Mouse (Mus musculus): Measurements from ENCODE around the gene Trim26. TPM values are rescaled to one million over a fixed set of nuclear protein-coding genes. Genes with fewer than 3 reads are reported as not detected.
"Not testable (repeated sequence)": the region's sequence is repeated elsewhere in the genome, so short reads cannot be mapped to it uniquely, and the experiment has no call there.

The Trim26 gene
- 27.4 and 32.2 TPM in 2 replicates for polyA plus RNA-seq (2015; fragmentation: Nextera tagmentation; extraction: Ambion mirVana)

DNA sequence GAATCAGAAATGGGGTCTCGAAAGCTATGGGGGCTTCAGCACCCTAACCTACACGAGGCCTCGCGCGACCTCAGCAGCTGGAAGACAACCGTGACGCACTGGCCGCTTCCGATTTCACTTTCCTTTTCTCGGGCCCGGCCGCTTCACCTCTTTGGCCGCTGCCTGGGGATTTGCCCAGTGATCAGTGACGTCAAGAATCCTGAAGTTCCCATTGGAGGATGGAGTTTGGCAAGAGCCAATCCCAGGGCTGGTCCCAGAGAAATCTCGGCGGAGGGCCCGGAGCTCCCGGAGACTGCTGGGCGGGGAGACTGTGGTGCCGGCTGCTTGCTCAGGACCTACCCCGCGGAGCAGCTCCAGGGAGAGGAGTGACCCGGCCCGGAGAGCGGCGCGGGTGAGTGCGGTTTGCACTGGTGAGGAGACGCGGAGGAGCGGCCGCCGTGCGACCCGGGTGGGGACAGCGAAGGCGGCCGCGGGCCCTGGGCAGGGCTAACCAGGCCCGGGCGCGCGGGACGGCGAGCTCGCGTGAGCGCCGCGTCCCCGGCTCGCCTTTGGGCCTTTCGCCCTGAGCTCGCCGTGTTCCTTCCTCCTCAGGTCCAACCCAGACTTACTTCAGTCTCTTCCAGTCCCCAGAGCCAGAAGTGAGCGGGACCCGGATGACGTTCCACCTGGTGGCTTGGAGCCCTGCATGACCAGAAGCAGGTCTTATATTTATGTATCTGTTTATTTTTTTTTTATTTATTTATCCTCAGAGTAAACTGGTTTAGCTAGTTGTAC lies at the start of gene Trim26:
Gene Trim26, plus strand, starts transcription at position 261 of the 774 bp plus-strand sequence.
- Histone ChIP-seq H3K4me3 (ENCODE audit: low read depth, low read length) (peak within 1 kb of the TSS; percentile 56), H3K4me1 (replicated peaks; ENCODE audit: control insufficient read depth, insufficient read depth, low read length) (0 out of 2 replicates have a peak, but pooled peaks cover 3% of the 10 kb centered on the region), H3K9ac (ENCODE audit: low read depth, low read length) (peak within 1 kb of the TSS; percentile 63), H3K4me2 (replicated peaks; ENCODE audit: low read depth) (peak within 1 kb of the TSS; percentile 71), H3K27me3 (replicated peaks; ENCODE audit: control insufficient read depth, insufficient read depth, low read length) (no peaks in the 10 kb centered on the region), H3K36me3 (ENCODE audit: control insufficient read depth, insufficient read depth) (0 out of 2 replicates have a peak, but pooled peaks cover 4% of the 10 kb centered on the region), H3K9me3 (ENCODE audit: control insufficient read depth) (no peaks in the 10 kb centered on the region), H3K27ac (ENCODE audit: low read depth, low read length) (peak within 1 kb of the TSS; percentile 97)
- no peak for TF ChIP-seq CTCF (IDR thresholded peaks at IDR 0.05; ENCODE audit: low read depth)
- peak; percentile 96 for ATAC-seq
- WGBS: under 1% methylated on average over 57 of the region's 58 CpGs

DNA sequence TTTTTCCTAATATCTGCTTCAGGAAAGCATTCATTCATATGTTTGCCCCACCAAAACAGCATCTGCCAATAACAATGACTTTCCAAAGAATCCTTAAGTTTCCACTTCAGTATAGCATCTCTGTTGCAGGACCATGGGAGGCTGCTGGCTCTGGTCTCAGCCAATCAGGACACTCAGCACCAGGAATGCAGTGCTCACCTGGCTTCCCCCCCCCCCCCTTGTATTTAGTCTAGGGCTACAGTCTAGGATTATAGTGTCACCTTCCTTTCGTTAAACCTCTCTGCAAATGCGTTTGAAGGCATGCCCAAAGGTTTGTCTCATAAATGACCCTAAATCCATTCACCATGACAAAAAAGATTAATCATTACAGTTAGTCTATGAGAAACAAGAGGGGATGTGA lies 48.6 kb upstream of the Trim26 start:
- no peaks in the 10 kb centered on the region for H3K27me3 ChIP-seq (replicated peaks; ENCODE audit: control insufficient read depth, insufficient read depth, low read length)
- H3K27ac ChIP-seq (ENCODE audit: low read depth, low read length): no peak overlapping the region
- H3K9ac ChIP-seq (ENCODE audit: low read depth, low read length): no peak overlapping the region
- no peaks in the 10 kb centered on the region for H3K4me1 ChIP-seq (replicated peaks; ENCODE audit: control insufficient read depth, insufficient read depth, low read length)
- ATAC-seq: no peak
- no peak overlapping the region for H3K4me2 ChIP-seq (replicated peaks; ENCODE audit: low read depth)
- TF ChIP-seq CTCF (IDR thresholded peaks at IDR 0.05; ENCODE audit: low read depth): no peak
- H3K9me3 ChIP-seq (ENCODE audit: control insufficient read depth): no peaks in the 10 kb centered on the region
- no peaks in the 10 kb centered on the region for H3K36me3 ChIP-seq (ENCODE audit: control insufficient read depth, insufficient read depth)
- 87% methylated on average over 2 of the region's 2 CpGs for WGBS
- no peak overlapping the region for H3K4me3 ChIP-seq (ENCODE audit: low read depth, low read length)

DNA sequence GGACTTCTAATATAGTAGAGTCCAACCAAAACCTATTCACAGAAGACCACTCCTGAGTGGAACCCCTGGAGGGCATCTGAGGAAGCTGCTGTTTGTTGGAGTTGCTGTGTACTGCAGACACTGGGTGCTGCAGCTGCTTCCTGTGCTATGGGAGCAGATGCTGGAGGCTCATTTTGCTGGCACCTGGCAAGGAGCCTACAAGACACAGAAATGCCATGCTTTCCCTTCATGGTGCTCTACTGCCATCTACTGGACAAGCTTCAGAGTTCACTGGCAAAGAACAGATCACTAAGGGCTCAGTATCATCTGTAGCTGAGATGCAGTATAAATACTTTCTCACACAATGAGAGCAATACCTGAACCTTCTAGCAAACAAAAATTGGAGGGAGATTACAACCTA lies 48.1 kb upstream of the Trim26 start:
- not testable (repeated sequence) for H3K27ac ChIP-seq (ENCODE audit: low read depth, low read length); H3K4me3 ChIP-seq (ENCODE audit: low read depth, low read length); H3K9ac ChIP-seq (ENCODE audit: low read depth, low read length); H3K27me3 ChIP-seq (replicated peaks; ENCODE audit: control insufficient read depth, insufficient read depth, low read length); H3K4me2 ChIP-seq (replicated peaks; ENCODE audit: low read depth); H3K4me1 ChIP-seq (replicated peaks; ENCODE audit: control insufficient read depth, insufficient read depth, low read length); H3K9me3 ChIP-seq (ENCODE audit: control insufficient read depth); H3K36me3 ChIP-seq (ENCODE audit: control insufficient read depth, insufficient read depth)
- peak; percentile 43 for ATAC-seq
- peak; percentile 94 for TF ChIP-seq CTCF (IDR thresholded peaks at IDR 0.05; ENCODE audit: low read depth)

GRCm38 (mm10) chr17:36799493-36799892 lies 37.4 kb upstream of the Trim26 start:
- Histone ChIP-seq H3K36me3 (ENCODE audit: control insufficient read depth, insufficient read depth) (no peaks in the 10 kb centered on the region), H3K9me3 (ENCODE audit: control insufficient read depth) (no peaks in the 10 kb centered on the region), H3K27me3 (replicated peaks; ENCODE audit: control insufficient read depth, insufficient read depth, low read length) (no peaks in the 10 kb centered on the region), H3K4me3 (ENCODE audit: low read depth, low read length) (no peak overlapping the region), H3K9ac (ENCODE audit: low read depth, low read length) (no peak overlapping the region), H3K4me1 (replicated peaks; ENCODE audit: control insufficient read depth, insufficient read depth, low read length) (no peaks in the 10 kb centered on the region), H3K27ac (ENCODE audit: low read depth, low read length) (no peak overlapping the region), H3K4me2 (replicated peaks; ENCODE audit: low read depth) (peak overlapping the region; percentile 21; the same call in 1 of the 2 replicates)
- TF ChIP-seq CTCF (IDR thresholded peaks at IDR 0.05; ENCODE audit: low read depth): no peak
- ATAC-seq: no peak
- 55% methylated on average over 10 of the region's 10 CpGs for WGBS

DNA sequence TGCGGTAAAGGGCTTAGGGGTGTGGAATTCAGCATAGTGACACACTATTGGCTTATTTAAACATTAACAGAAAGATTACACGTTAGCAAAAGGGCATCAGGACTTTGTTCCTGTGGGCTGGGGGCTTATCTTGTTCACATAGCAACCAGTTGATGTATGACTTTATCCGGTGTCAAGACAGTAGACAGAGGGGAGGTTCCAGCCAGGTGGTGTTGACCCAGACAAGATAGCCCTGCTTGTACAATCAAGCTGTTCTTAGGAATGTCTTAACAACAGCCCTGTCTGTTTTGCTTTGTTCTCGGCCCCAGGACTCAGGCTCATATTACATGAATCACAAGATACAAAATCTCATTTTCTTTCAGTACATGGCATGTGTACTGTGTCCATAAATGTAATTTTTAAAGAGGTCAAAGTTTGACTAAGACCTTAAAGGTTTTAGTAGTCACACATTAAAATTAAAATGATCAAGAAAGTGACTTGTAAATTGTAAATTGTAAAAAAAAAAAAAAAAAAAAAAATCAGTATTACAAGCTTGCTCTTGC lies 36.9 kb upstream of the Trim26 start:
- peak overlapping the region; percentile 21; the same call in 1 of the 2 replicates for H3K4me2 ChIP-seq (replicated peaks; ENCODE audit: low read depth)
- not testable (repeated sequence) for H3K9ac ChIP-seq (ENCODE audit: low read depth, low read length); H3K27ac ChIP-seq (ENCODE audit: low read depth, low read length); H3K9me3 ChIP-seq (ENCODE audit: control insufficient read depth); H3K36me3 ChIP-seq (ENCODE audit: control insufficient read depth, insufficient read depth); ATAC-seq; H3K4me1 ChIP-seq (replicated peaks; ENCODE audit: control insufficient read depth, insufficient read depth, low read length); H3K27me3 ChIP-seq (replicated peaks; ENCODE audit: control insufficient read depth, insufficient read depth, low read length); H3K4me3 ChIP-seq (ENCODE audit: low read depth, low read length)
- 22% methylated on average over 4 of the region's 4 CpGs for WGBS

GRCm38 (mm10) chr17:36811871-36812270 lies 25.1 kb upstream of the Trim26 start, which contains the start of gene H2-M10.6:
TSS of gene H2-M10.6 (plus strand) at chr17:36812171.
- no peak within 1 kb of the TSS for H3K4me3 ChIP-seq (ENCODE audit: low read depth, low read length)
- no peaks in the 10 kb centered on the region for H3K36me3 ChIP-seq (ENCODE audit: control insufficient read depth, insufficient read depth)
- H3K27me3 ChIP-seq (replicated peaks; ENCODE audit: control insufficient read depth, insufficient read depth, low read length): no peaks in the 10 kb centered on the region
- H3K27ac ChIP-seq (ENCODE audit: low read depth, low read length): no peak within 1 kb of the TSS
- H3K4me1 ChIP-seq (replicated peaks; ENCODE audit: control insufficient read depth, insufficient read depth, low read length): no peaks in the 10 kb centered on the region
- H3K9me3 ChIP-seq (ENCODE audit: control insufficient read depth): no peaks in the 10 kb centered on the region
- H3K4me2 ChIP-seq (replicated peaks; ENCODE audit: low read depth): no peak within 1 kb of the TSS
- no peak for ATAC-seq
- no peak for TF ChIP-seq CTCF (IDR thresholded peaks at IDR 0.05; ENCODE audit: low read depth)
- H3K9ac ChIP-seq (ENCODE audit: low read depth, low read length): no peak within 1 kb of the TSS
